Comparison of ENCODE assay signal across 7 mouse cellular contexts in the genomic region with DNA sequence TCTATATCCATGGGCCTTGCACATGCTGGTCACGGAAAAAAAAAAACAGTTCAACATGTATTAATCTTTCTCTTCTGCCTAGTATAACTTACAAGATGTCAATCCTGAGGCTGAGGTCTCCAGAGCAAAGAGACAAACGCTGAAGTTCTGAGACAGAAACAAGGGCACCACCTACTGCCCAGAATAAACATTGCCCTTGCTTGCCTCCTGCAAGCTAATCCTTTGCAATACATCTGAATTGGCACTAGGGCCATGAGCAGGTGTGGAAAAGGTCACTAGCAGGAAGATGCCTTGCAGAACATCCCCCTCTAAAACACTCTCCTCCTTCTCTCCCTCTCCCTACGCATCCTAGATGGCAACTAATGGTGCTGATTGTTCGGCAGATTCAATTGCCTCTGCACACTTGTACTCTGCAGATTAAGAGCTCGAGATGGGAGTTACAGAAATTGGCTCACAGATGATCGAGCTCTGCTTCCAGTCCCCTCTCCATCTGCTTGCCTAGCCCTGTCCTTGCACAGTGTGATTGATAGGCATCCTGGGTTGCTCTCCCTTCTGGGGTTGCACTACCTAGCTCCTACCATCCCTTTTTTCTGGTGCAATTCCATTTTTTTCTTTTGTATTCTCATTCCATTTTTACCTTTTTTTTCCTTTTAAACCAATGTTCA.
DNase-seq lines count a peak whose midpoint lies in the region; ATAC-seq and TF ChIP-seq lines count a peak whose summit lies in the region.

No protein-coding gene starts in this region.

- 36% methylated on average over 6 of the region's 6 CpGs for WGBS in liver, postnatal 0 days (ENCODE audit: insufficient replicate concordance)

- no peaks in the 10 kb centered on the region for H3K36me3 ChIP-seq in liver, postnatal 0 days (replicated peaks; ENCODE audit: insufficient read depth, low read length)

- no peak overlapping the region for H3K9ac ChIP-seq in liver, postnatal 0 days (replicated peaks)

- no peak for DNase-seq in Patski (ENCODE audit: low read depth, low spot score)
- DNase-seq in cerebellum, postnatal 25 days: peak; percentile 89 to 93
- peak; percentile 54 to 64 for DNase-seq in kidney, postnatal 25 days
- DNase-seq in liver, postnatal 0 days: peak; percentile 12
- DNase-seq in right cerebral cortex, adult 2 months (ENCODE audit: low spot score in 2 of 2): peak; percentile 81 to 83

- ATAC-seq in CD4-positive, CD25-positive, alpha-beta regulatory T cell, adult 4 months: peak; percentile 74
- peak; percentile 74 for ATAC-seq in Patski
- ATAC-seq in granulocyte monocyte progenitor cell, adult 5-6 weeks (replicated peaks; ENCODE audit: poor library complexity, severe bottlenecking): peak; percentile 83
- ATAC-seq in liver, postnatal 0 days: no peak

- no peaks in the 10 kb centered on the region for H3K4me1 ChIP-seq in liver, postnatal 0 days (ENCODE audit: insufficient read depth)

- POLR2A ChIA-PET in Patski (lab: Charles Lee): no interaction called here

- CTCF ChIA-PET in Patski (lab: Charles Lee): interaction anchor here (0.9 kb wide), 1 partner anchor 951 kb away, joined by 3 read pairs; no protein-coding TSS in a partner anchor

- no peak overlapping the region for H3K4me3 ChIP-seq in liver, postnatal 0 days (ENCODE audit: low read depth, low read length)

- peaks cover 17% of the 10 kb centered on the region for H3K27me3 ChIP-seq in Patski
- no peaks in the 10 kb centered on the region for H3K27me3 ChIP-seq in liver, postnatal 0 days (ENCODE audit: insufficient read depth, low read length)

- no peaks in the 10 kb centered on the region for H3K9me3 ChIP-seq in liver, postnatal 0 days (ENCODE audit: low read length)

- no peak overlapping the region for H3K27ac ChIP-seq in liver, postnatal 0 days (ENCODE audit: low read depth)

- peak; percentile 74 for TF ChIP-seq CTCF in Patski (IDR thresholded peaks at IDR 0.05)
- TF ChIP-seq CTCF in liver, postnatal 0 days (IDR thresholded peaks at IDR 0.05; ENCODE audit: low read depth): peak; percentile 50

- in situ Hi-C loops in Patski (cut with MboI; ENCODE audit: low pct_unique_long_range_greater_than_20kb): loop anchor here (10.0 kb wide), 1 partner anchor 873 kb away; no protein-coding TSS in a partner anchor

- TF ChIP-seq EP300 in liver, postnatal 0 days (IDR thresholded peaks at IDR 0.05; ENCODE audit: low read depth): no peak

- H3K4me2 ChIP-seq in liver, postnatal 0 days (ENCODE audit: low read depth, low read length): no peak overlapping the region
